Mouse (Mus musculus) E14TG2a.4 (cell line): Measurements from ENCODE around the gene Scn10a.

Source experiments
- CTCF ChIP-seq: conservative IDR thresholded peaks from 2 replicates; pipeline ENCODE4 v1.5.1; 2014; ENCODE audit warnings: low read length
- NANOG ChIP-seq: IDR thresholded peaks from 2 replicates; pipeline ENCODE4 v1.6.1; 2014; ENCODE audit warnings: borderline replicate concordance, low read length, mixed read lengths
- POU5F1 ChIP-seq: IDR thresholded peaks from 2 replicates; pipeline ENCODE4 v1.6.1; 2014; ENCODE audit warnings: low read length, borderline replicate concordance

- TF ChIP-seq CTCF (no peak), NANOG (no peak), POU5F1 (no peak)
These were observed 31.2 kb downstream of the Scn10a start for GRCm38 (mm10) chr9:119687893-119688292.
